Mouse (Mus musculus) kidney, postnatal 14 days (tissue): ENCODE measurements around the gene Hesx1.
"Not testable (repeated sequence)": the region's sequence is repeated elsewhere in the genome, so short reads cannot be mapped to it uniquely, and the experiment has no call there.

ENCODE experiments used
- DNase-seq: peaks from one replicate; pipeline ENCODE4 v3.0.0; 2022; ENCODE audit warnings: mixed read lengths

Gene Hesx1

DNA sequence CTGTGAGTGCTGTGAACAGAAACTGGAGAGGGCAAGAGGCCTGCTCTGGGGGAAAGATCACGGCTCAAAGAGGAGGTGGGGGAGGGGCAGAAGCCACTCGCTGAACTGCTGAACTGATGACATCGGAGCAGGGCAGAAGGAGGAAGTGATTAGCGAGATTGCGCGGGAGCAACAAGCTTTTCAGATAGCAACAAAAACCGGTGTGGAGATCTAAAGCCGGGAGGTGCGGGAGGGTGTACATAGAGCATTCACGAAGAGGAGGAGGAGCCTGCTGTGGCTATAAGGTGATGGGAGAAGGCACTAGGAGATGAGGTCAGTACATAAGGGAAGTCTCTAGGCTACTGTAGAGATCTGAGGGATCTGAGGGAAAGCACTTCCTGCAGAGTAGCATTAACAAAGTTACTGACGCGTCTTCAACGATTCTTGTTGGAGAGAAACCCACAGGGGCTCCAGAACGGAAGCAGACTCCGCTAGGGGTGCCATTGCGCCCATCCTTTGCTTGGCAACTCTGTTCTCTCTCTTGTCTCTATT lies at the start of gene Hesx1:
Gene Hesx1 (plus strand): TSS at position 206 of the 531 bp plus-strand sequence.
- peak; percentile 50 for DNase-seq

DNA sequence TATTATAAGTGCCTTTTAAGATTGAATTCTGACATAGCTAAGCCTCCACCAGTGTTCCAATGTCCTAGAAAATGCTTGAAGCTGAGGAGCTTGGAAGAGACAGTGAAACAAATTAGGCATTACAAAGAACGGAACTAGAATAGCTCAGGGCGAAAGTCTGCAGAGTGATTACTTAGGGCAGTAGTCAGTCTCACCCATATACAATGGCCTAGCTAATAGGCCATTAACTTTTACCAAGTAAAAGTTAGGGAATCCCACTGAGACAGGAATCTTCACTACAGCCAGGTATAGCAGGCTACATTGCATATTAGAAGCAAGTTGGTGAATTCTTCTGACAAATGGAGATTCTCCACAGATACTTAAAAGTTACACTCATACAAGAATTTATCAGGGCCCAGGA lies 38.1 kb upstream of the Hesx1 start:
- not testable (repeated sequence) for DNase-seq

DNA sequence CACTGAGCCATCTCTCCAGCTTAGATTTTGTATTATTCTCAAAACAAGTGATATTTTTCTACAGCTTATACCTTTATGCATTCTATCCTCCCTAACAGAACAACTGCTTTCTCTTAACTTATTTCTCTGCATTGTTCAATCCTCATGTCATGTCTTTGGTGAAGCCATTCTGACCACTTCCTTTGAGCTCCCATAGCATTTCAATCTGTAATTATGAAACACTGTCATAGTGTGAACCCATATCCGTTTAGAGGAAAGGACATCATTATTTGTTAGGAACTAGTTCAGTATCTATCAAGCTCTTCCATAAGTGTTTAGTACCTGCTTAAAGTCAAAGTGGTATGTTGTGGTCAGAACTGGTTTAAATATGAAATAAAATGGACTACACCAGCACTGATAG lies 33.7 kb upstream of the Hesx1 start:
- no peak for DNase-seq

DNA sequence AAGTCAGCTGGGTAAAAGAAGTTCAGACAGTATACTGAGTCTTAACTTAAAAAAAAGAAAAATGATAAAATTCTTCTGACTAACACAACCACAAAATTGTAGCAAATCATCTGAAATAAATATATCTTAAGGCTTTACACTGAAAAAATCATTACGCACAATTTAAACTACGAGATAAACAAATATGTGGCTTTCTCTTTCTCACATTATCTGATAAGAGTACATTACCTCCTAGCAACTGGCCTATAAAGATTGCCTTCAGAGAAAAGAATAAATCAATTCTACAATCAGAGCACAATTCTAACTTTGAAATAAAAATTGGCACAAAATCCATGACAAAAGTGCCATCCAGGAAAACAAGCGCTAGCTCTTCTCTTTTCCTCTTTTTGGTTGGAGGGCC lies 25.1 kb upstream of the Hesx1 start:
- DNase-seq: no peak

DNA sequence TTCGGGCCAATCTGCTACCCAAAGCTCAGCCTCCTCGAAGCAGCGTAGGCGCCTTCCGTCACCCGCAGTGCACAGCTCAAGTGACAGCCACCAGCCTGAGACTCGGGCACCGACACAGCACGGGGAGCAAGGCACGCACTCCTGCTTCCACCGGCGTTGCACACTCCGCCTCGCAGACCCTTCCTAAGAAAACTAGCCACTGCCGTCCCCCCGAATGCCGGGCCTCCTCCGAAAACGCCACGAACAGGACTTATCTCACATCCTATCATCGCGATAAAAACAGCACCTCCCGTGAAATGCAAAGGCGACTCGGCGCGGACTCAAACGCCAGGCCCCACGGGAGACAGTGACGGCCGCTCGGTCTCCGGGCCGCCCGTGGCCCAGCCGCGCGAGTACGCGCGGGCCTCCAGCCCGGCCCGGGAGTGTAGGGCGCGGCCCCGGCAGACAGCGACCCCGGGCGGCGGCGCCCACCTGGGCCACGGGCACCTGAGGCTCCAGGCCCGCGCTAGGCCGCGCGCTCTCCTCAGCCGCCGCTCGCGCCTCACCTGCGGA lies 24.3 kb upstream of the Hesx1 start:
- DNase-seq: no peak

DNA sequence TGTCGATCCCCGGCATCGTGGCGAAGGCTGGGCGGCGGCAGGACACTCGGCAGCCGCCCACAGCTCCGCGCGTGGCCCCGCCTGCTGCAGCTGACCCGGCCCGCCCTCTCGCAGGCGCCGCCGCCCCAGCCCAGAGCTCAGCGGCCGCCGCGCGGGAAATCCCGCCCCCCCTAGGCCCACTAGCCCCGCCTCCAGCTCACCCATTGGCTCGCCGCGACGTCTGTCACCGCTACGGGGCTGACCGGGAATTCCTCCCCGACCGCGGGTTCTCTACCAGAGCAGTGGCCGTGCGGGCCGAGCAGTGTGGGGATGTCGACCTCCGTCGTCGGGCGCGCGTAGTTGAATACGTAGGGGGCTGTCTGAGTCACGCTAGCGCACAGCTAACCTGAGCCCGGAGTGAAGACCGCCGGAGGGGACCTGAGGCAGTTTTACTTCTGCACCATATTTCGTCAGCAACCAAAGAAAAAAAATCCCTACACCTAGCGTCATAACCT lies 23.7 kb upstream of the Hesx1 start:
- DNase-seq: peak; percentile 98

DNA sequence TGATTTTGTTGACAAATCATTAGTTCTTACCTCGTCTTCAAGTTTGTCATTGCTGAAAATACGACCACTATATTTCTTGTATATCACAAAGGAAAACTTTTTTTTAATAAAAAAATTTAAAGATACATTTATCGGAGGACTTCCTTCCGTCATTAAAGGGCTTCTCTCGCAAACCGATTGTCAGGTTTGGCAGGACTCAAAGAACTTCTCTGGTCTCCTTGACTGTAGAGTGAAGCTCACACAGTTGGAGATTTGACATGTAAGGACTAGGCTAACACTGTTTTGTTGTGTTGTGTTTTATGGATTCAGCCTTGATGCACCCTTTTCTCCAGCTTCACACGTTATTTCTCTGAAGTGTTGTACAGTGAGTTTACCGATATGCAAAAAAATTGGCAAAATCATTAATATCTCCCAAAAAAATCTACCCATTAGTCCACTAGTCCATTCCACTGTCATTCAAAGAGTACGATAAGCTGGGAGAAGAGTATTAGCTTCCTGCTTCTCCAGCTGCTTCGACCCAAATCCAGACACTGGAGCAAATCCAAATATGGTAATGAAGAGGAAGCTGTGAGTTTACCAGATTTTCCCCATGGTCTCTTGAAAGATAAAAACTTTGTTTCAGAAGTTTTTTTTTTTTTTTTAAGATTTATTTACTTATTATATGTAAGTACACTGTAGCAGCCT lies 23.0 kb upstream of the Hesx1 start, which contains the start of gene Appl1:
Gene Appl1 (minus strand): TSS at position 127 of the 684 bp plus-strand sequence.
- DNase-seq: no peak

DNA sequence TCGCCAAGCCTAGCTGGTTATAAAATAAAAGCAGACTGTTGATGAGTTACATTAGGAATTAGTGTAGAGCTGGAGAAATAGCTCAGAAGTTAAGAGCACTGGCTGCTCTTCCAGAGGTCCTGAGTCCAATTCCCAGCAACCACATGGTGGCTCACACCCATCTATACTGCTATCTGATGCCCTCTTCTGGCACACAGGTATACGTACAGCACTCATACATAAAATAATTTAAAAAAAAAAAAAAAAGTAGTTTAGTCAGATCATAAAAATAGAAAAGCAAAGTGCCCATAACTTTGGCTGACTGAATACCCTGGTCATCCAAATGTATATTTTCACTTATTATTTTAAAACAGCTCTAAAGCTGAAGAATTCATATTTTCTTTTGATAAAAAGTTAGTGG lies 21.1 kb upstream of the Hesx1 start:
- DNase-seq: no peak

DNA sequence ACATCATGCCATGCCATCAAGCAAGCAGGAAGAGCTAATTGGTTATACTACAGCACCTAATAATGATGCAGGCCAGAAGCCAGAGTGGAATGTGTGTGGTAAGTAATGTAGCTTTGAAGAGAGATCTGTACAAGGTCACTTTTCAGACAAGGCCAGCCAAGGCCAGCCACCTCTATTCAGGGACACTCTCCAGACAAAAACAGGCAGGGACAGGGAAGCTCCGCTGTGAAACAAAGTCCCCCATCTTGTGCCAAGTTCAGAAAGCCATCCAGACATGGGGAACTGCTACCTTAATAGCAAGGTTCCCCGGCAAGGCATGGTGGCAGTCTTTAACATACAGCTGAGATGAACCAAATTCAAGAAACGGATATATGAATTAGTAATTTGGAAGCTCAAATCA lies 18.7 kb upstream of the Hesx1 start:
- DNase-seq: no peak

DNA sequence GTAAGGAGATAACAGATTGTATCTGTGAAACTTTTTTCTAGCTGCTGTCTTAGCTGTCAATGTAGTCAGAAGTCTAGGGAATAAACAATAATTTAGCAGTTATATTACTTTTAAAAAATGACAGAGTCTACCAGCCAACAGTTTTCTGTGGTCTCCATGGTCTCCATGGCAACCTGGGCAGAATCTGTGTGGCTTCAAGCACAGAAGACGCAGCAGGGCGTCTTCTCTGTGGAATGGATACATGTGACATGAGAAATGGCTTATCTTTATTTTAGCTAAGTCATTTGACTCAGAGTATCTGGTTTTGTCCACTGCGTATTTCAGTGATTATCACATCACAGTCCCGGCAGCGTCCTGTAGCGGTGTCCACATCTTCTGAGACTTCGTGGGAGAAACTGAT lies 18.0 kb upstream of the Hesx1 start:
- no peak for DNase-seq

DNA sequence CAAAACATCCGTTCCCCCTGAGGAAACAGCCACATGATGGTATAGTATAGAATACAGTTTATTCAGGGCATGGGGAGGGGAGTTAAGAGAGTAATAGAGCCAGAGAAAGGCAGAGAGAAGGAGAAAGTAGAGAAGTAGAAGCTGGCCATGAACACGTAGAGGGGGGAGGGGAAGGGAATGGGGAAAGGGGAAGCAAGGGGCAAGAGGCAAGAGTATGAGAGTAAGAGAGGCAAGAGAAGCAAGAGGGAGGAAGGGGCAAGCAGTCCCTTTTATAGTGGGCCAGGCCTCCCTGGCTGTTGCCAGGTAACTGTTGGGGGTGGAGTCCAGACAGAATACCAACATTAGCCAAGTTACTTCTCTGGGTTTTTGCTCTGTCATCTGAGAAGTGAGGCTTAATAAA lies 16.7 kb upstream of the Hesx1 start:
- DNase-seq: no peak

DNA sequence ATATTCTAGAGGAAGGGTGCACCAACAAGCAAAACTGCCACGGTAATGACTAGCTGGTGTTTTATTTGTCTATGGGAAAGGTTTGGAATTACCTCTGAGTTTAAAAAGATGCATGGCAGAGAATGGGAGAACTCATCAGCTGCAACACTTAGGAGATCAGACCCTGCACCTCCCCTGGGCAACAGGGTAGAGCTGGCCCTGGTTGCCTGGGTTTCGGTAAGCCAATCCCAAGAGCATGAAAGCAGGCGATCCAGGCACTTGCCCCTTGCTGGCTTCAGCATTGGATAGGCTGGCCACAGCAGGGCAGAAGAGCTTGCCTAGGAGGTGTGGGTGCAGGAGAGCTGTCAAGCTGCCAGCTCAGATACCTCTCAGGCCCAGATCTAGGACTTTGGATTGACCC lies 14.4 kb upstream of the Hesx1 start:
- DNase-seq: no peak

DNA sequence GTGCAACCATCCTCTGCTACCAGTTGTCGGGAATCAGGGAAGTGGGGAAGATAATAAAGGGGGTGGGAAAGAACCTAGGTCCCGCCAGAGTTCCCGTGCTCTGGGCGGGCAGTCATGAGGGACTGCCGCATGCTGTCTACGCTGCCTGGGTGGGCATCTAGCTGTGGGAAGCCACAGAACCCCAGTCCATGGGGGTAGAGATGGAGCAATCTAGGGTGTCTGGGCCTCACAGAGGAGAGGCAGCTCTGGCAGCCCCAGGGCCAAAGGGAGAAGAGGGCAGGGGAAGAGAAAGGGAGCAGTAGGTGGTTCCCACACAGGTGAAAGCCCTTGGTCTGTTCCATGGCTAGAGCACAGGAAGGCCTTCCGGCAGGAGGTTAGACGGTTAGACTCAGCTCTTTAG lies 13.2 kb upstream of the Hesx1 start:
- no peak for DNase-seq

DNA sequence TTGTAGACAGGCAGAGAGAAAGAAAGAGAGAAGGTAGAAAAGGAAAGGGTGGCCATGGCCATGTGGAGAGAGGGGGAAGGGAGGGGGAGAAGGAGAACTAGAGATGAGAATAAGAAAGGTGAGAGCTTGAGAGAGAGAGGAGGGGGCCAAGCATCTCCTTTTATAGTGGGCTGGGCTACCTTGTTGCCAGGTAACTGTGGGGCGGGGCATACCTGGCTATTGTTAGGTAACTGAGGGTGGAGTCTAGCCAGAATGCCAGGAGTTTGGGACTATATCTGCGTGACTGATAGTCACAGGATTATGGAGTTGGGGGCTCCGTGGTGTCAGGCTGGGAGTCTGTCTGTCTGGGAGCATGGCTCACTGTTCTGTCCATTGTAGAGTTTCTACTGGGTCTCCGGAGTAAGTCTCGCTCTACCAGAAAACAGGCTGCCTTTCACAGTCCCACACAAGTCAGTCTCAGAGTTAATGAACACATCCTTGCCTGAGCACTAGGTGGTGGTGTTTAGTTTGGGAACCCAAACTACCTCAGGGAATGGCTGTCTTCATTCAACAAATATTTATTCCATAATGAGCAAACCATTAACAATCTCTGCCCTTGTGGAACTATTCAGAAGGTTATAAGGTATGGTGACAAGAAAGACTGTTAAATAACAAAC lies 12.6 kb upstream of the Hesx1 start:
- no peak for DNase-seq

DNA sequence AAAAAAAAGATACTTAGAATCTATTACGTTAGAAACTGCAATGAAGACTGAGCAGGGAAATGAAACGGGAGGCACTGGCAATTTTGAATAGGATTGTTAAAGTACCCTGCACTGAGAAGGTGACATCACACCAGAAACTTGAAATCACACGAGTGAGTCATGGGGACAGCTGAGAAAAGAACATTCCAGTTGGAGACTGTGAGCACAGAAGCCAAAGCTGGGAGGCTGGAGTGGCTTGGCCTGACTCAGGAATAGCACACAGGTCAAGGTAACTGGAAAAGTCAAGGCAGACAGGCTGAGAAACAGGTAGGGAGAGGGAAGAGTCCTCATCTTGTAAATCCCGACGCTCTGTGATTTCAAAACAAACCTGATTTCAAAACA lies 12.1 kb upstream of the Hesx1 start:
- no peak for DNase-seq

DNA sequence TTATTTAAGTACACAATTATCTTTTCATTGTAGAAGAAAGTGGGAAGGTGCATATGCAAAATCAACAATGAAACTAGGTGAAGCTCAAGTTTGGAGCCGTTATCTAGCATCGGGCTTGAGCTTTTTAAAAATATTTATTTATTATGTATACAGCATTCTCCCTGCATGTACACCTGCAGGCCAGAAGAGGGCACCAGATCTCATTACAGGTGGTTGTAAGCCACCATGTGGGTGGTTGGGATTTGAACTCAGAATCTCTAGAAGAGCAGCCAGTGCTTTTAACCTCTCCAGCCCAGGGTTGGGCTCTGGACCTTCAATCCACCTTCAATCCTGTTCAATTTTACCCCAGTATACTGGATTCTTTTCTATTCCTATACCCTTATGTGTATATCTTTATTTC lies 5.5 kb upstream of the Hesx1 start:
- DNase-seq: no peak

DNA sequence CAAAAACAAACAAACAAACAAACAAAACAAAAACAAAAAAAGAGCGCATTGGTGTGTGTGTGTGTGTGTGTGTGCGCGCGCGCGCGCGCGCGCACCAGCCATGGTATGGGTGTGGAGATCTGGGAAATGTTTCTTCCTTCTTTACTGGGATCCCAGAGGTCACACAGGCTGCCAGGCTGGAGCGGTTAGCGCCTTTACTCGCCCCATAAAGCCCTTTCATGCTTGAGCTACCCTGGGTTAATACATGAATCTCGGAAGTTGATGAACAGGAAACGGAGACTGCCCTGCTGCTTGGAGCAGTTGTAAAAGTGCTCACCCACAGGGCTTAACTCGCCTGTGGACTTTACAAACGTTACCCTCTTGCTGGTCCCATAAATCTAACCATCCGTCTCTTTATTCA lies 2.6 kb upstream of the Hesx1 start:
- no peak for DNase-seq

DNA sequence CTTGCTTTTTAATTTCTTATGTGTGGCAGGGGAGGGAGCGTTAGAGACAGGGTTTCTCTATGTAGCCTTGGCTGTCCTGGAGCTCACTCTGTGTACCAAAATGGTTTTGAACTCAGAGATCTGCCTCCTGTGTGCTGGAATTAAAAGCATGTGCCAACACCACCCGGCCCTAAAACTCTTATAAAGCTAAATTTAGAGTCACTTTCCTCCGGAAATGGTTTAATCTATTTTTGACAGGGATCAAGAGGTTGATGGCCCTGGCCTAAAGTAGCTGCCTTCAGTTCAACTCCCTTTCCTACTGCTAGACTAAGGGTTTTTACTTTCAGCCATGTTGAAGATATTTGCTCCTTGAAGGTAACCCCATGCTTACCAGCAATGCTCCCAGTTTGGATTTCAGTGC lies 789 bp upstream of the Hesx1 start:
- DNase-seq: no peak

DNA sequence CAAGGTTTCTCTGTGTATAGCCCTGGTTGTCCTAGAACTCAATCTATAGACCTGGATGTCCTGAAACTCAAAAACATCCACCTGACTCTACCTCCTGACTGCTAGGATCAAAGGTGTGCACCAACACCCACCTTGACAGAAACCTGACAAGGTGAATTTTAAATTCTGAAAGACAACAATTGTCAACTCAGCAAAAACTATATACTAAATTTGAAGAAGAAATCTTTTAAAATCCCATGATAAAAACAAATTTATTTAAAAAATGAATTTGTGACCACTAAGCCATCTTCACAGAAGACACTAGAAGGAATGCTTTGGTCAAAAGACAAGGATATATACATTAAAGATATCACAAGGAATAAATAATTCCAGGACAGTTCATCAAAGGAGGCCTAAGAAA lies 2.0 kb downstream of the Hesx1 start:
- no peak for DNase-seq

DNA sequence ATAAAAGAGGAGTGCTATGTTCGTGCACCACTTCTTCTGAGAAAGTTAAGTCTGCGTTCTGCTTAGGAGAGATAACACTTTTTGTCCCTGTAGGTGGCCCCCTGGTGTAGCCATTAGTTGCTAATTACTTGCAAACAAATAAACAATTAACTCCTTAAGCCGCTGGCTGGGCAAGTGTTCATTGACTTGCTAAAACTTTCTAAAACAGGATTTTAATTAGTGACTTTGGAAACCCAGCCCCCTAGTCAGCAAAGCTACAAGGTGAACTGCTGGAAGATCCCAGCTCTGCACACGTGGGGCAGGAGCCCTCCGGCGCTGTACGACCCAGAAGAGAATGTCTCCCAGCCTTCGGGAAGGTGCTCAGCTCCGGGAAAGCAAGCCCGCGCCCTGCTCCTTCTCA lies 6.2 kb downstream of the Hesx1 start:
- DNase-seq: no peak

DNA sequence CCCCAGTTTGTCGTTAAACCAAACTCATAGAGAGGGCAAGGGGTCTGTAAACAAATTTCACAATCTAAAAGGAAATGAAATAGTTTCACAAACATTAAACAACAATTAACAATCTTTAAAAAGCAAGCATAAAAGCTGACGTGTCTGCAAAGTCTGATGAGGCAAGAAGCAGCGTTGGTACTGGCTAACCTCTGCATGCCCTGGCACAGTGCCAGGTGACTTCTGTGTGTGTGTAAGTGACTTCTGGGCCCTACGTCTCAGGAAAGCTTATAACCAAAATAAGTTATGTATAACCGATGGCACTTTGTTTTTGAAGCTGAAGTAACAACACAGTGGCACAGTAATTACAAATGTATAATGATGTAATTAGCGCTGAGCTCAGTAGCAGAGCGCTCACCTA lies 10.7 kb downstream of the Hesx1 start:
- DNase-seq: peak; percentile 24

DNA sequence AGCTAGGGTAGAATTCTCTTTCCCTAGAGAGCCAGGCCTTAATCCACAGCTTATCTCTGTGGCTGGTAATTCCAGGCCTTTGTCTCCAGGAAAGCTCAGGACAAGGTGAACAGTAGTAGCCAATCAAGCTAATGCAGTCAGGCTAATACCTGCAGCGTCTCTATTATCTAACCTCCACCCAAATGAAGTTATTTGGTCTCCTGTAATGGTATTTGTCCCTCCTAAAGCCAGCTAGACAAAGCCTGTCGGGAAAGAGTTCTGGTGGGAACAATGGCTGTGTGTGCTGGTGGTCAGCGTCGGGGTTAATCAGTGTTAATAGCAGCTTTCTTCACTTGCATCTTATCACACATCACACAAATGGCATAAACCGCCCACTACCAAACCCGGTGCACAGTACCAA lies 11.7 kb downstream of the Hesx1 start:
- no peak for DNase-seq

DNA sequence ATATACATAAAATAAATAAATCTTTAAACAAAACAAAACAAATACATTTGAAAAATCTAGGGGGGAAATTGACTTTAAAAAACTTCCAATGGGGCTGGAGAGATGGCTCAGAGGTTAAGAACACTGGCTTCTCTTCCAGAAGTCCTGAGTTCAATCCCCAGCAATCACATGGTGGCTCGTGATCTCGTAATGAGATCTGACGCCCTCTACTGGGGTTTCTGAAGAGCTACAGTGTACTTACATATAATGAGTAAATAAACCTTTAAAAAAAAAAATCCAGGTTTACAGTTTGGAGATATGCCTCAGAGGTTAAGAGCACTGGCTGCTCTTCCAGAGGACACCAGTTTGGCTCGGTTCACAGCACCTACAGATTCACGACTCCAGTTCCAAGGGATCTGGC lies 17.3 kb downstream of the Hesx1 start:
- DNase-seq: no peak

DNA sequence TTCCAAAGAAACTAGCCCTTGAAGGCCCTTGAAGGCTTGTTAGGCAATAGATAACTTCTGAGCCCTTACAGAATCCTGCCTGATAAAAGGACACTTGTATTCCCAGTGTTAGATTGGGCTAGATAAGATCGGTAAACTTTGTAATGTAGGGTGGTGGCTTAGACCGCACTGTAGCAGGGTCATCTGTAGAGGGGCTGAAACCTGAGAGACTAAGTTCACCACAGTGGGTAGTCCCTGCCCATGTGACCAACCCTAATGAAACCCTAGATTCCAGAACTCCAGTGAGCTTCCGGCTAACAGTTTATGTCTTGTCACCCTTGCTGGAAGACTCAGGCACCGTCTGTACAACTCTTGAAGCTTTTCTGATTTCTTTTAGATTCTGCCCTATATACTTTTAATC lies 19.4 kb downstream of the Hesx1 start:
- no peak for DNase-seq
